Mouse (Mus musculus) intestine, embryonic 14.5 days (tissue): ENCODE measurements around the gene Nxph3. TPM values are rescaled to one million over a fixed set of nuclear protein-coding genes. Genes with fewer than 3 reads are reported as not detected.

Experiments used
- ATAC-seq: fragments of 200-750 bp; cut with Nextera tagmentation; replicated peaks from 2 replicates; pipeline ENCODE4 v1.8.0; 2017; ENCODE audit warnings: low read depth, moderate number of reproducible peaks, moderate TSS enrichment, moderate library complexity; ENCODE audit not compliant: low FRiP score, low TSS enrichment
- DNase-seq: peaks from one replicate; pipeline ENCODE4 v3.0.0-alpha.2; 2018; ENCODE audit warnings: low spot score
- H3K27ac ChIP-seq: fragments of 300-500 bp; sonication (generic); 2 replicates; pipeline ENCODE4 v1.5.1; 2014; ENCODE audit warnings: low read depth, mild to moderate bottlenecking, control low read depth
- H3K27me3 ChIP-seq: fragments of 300-500 bp; sonication (generic); replicated peaks from 2 replicates; pipeline ENCODE4 v1.6.1; 2014; ENCODE audit warnings: low read length, control low read depth; ENCODE audit not compliant: control insufficient read depth, insufficient read depth
- H3K36me3 ChIP-seq: fragments of 300-500 bp; sonication (generic); 2 replicates; pipeline ENCODE4 v1.6.1; 2014; ENCODE audit warnings: low read length, control low read depth; ENCODE audit not compliant: control insufficient read depth, insufficient read depth
- H3K4me1 ChIP-seq: fragments of 300-500 bp; sonication (generic); replicated peaks from 2 replicates; pipeline ENCODE4 v1.6.1; 2014; ENCODE audit warnings: low read length, control low read depth, mixed read lengths; ENCODE audit not compliant: control insufficient read depth, insufficient read depth
- H3K4me2 ChIP-seq: fragments of 300-500 bp; sonication (generic); 2 replicates; pipeline ENCODE4 v1.6.1; 2014; ENCODE audit warnings: low read length
- H3K4me3 ChIP-seq: fragments of 300-500 bp; sonication (generic); 2 replicates; pipeline ENCODE4 v1.5.1; 2014; ENCODE audit warnings: low read depth, low read length, control low read depth, mixed read lengths
- H3K9ac ChIP-seq: fragments of 300-500 bp; sonication (generic); 2 replicates; pipeline ENCODE4 v1.6.1; 2014; ENCODE audit warnings: mild to moderate bottlenecking, low read length
- H3K9me3 ChIP-seq: fragments of 300-500 bp; sonication (generic); 2 replicates; pipeline ENCODE4 v1.6.1; 2016; ENCODE audit warnings: low read length, control low read depth; ENCODE audit not compliant: control insufficient read depth
- WGBS: fragments of 180-500 bp; shearing (Covaris S2); extraction: QIAGEN DNeasy Blood & Tissue Kit; methylation state at CpG from one replicate; pipeline ENCODE4 v1.1.7; 2014; 5-methylcytosine and 5-hydroxymethylcytosine counted together
- polyA plus RNA-seq: library from polyadenylated mRNA; unstranded; fragments of >200 nt; fragmentation: Nextera tagmentation; extraction: Ambion mirVana; gene quantifications from 2 replicates; pipeline ENCODE4 v1.2.1, GENCODE M21; 2014

Nxph3 gene
- 0.68 and 0.74 TPM in 2 replicates for polyA plus RNA-seq

DNA sequence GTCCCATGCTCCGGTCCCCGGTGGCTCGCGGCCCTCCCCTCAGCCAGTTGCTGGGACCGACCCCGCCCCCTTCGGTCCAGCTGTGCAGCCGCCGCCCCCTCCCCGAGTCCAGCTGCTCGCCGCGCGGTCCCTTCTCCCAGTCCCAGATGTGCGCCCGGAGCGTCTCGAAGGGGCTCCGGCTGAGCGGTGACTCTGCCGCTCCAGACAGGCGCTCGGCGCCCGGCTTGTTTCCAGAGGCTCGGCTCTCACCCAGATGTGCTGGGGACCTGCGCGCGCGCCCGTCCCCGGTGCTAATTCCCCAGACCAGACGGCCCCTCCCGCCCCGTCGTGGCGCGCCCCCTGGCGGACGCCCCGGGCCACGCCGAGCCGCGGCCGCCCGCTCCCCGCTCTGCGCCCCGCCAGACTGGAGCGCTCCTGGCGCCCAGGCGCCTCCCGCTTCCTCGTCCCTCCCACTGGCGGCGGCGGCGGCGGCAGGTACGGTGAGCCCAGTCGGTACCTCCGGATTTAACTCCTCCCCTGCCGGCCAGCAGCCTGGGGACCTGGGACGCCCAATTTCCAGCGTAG is at the start of gene Nxph3:
Gene Nxph3 (minus strand): TSS at position 273 of the 564 bp plus-strand sequence.
- Histone ChIP-seq H3K9me3 (no peaks in the 10 kb centered on the region), H3K9ac (peak within 1 kb of the TSS; percentile 32; the same call in 1 of the 2 replicates), H3K4me1 (peaks cover 8% of the 10 kb centered on the region), H3K4me2 (peak within 1 kb of the TSS; percentile 96), H3K27ac (no peak within 1 kb of the TSS), H3K27me3 (peaks cover 55% of the 10 kb centered on the region), H3K36me3 (no peaks in the 10 kb centered on the region), H3K4me3 (peak within 1 kb of the TSS; percentile 52)
- under 1% methylated on average over 58 of the region's 66 CpGs for WGBS
- ATAC-seq (peak; percentile 70), DNase-seq (peak; percentile 85)

DNA sequence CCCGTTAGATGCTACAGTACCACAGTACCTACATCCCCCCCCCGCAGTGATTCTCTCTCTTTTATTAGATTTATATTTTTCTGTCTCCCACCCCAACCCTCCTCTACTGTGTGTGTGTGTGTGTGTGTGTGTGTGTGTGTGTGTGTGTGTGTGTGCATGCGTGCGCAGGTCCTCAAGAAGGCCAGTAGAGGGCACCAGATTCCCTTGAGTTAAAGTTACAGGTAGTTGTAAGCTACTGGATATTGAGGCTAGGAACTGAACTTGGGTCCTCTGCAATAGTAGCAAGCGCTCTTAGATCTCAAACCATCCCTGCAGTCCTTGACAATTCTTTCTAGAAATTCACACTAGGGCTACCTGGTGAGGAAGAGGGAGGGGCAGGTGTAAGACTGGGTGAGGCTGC is 49.5 kb upstream of the Nxph3 start:
- H3K36me3 ChIP-seq: no peaks in the 10 kb centered on the region
- 98% methylated on average over 5 of the region's 5 CpGs for WGBS
- no peak for DNase-seq

DNA sequence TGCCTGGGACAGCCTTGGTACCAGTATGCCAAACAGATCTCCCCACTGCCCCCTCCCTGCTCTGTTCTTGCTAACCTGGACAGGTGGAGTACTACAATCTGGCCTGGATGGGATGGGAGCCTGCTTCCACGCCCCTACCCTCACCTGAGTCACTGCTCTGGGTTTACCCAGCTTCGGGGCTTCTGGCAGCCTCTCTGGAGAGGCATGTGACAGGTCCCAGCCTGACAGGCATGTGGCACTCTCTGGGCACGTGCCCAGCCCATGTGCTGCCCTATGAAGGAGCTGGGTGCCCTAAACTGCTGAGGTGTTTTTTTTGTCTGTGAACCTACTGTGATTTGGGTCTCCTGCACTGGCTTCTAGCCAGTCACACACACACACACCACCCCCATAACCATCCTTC is 46.4 kb upstream of the Nxph3 start:
- H3K9ac ChIP-seq: no peak overlapping the region
- no peak for DNase-seq
- no peaks in the 10 kb centered on the region for H3K4me1 ChIP-seq
- no peak overlapping the region for H3K4me2 ChIP-seq
- no peak for ATAC-seq
- WGBS: 70% methylated on average over 3 of the region's 3 CpGs
- no peaks in the 10 kb centered on the region for H3K27me3 ChIP-seq
- no peak overlapping the region for H3K4me3 ChIP-seq
- H3K27ac ChIP-seq: no peak overlapping the region
- H3K9me3 ChIP-seq: no peaks in the 10 kb centered on the region
- H3K36me3 ChIP-seq: no peaks in the 10 kb centered on the region

More for the DNA sequence above, 49.5 kb upstream of the Nxph3 start:
- no peak overlapping the region for H3K9ac ChIP-seq
- H3K27me3 ChIP-seq: no peaks in the 10 kb centered on the region
- no peak for ATAC-seq
- H3K4me1 ChIP-seq: peaks cover 22% of the 10 kb centered on the region
- H3K27ac ChIP-seq: no peak overlapping the region
- no peaks in the 10 kb centered on the region for H3K9me3 ChIP-seq
- no peak overlapping the region for H3K4me2 ChIP-seq
- no peak overlapping the region for H3K4me3 ChIP-seq

DNA sequence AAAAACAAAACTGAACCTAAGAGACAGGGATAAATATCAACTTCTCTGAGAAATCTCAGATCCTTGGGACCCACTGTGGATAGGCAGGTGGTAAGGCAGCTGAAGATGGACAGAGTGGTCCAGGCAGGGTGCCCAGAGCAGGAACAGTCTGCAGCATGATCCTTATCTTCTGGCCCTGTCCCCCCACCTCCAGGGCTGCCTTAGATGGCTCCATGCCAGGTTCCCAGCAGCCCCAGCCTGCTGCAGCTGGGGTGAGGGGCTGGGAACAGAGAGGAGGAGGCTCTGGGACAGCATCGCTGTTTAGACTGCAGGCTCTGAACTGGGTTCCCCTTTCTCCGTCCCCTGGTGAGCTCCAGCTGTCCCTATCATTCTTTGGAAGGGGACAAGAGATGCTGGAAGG is 45.4 kb upstream of the Nxph3 start:
- ATAC-seq: no peak; the same call in 1 of the 2 replicates
- no peak overlapping the region for H3K27ac ChIP-seq
- no peak overlapping the region for H3K4me3 ChIP-seq

DNA sequence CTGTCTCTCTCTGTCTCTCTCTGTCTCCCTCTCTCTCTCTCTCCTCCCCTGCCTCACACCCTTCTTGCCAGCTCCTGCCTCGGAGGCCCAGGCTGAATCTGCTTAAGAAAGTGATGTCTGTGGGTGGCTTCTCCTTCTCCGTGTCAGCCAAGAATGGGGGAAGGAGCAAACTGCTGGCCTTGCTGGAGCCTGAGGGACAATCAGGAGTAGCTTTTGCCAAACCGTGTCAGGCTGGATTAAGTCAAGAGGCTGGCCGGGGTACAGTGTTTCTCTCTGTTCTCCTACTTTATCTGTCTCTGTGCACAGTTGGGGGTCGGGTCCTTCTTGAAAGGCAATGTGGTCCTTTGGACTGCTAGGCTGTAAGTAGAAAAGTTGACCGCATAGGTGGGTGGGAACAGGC is 43.3 kb upstream of the Nxph3 start:
- no peak overlapping the region for H3K27ac ChIP-seq
- no peaks in the 10 kb centered on the region for H3K4me1 ChIP-seq
- H3K4me3 ChIP-seq: no peak overlapping the region
- DNase-seq: no peak
- no peak overlapping the region for H3K4me2 ChIP-seq
- H3K36me3 ChIP-seq: no peaks in the 10 kb centered on the region
- WGBS: 44% methylated on average over 6 of the region's 6 CpGs
- no peak overlapping the region for H3K9ac ChIP-seq
- H3K27me3 ChIP-seq: no peaks in the 10 kb centered on the region
- no peaks in the 10 kb centered on the region for H3K9me3 ChIP-seq
- no peak for ATAC-seq

More for the DNA sequence above, 45.4 kb upstream of the Nxph3 start:
- Histone ChIP-seq H3K36me3 (no peaks in the 10 kb centered on the region), H3K27me3 (no peaks in the 10 kb centered on the region), H3K4me2 (no peak overlapping the region), H3K9me3 (no peaks in the 10 kb centered on the region), H3K4me1 (no peaks in the 10 kb centered on the region), H3K9ac (no peak overlapping the region)
- 36% methylated on average over 2 of the region's 2 CpGs for WGBS
- no peak for DNase-seq

DNA sequence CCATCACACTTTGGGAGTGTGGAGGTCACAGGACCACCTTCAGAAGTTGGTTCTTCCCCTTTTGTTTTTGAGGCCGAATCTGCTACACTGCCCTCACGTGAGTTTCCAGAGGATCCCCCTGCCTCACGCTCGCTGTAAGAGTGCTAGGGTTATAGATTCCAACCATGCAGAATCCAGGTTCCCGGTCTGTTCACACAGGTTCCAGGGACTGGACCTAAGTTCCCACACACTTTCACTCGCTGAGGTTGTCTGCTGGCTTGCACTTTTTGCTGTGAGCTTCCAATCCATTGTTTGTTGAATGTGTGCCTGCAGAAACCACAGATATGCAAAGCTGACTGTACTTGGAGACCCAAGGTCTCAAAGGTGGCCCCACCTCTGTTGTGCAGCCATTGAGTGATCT is 42.7 kb upstream of the Nxph3 start:
- H3K9ac ChIP-seq: no peak overlapping the region
- H3K4me3 ChIP-seq: no peak overlapping the region
- H3K9me3 ChIP-seq: no peaks in the 10 kb centered on the region
- H3K27me3 ChIP-seq: no peaks in the 10 kb centered on the region
- no peak overlapping the region for H3K27ac ChIP-seq
- DNase-seq: no peak
- no peak overlapping the region for H3K4me2 ChIP-seq
- no peaks in the 10 kb centered on the region for H3K4me1 ChIP-seq
- H3K36me3 ChIP-seq: no peaks in the 10 kb centered on the region
- no peak for ATAC-seq
- 77% methylated on average over 6 of the region's 6 CpGs for WGBS

DNA sequence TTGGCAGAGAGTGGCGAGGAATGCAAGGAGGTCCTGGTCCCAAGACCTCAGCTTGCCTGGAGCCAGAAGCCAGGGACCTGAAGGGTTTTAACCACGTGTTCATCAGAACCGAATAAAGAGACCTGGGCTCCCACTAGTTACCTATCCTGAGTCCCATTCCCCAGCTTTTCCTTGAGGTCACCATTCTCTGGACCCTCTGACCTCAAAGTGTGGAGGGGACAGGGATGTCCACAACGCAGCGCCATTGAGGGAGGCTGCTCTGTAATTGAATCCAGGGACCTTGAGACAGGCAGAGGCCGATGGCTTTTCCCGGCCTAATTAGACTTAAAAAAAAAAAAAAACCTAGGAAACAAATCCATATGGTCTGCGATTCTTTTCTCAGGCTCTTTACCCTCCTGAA is 40.9 kb upstream of the Nxph3 start:
- Histone ChIP-seq H3K36me3 (no peaks in the 10 kb centered on the region), H3K4me2 (no peak overlapping the region), H3K4me3 (no peak overlapping the region), H3K27me3 (no peaks in the 10 kb centered on the region), H3K4me1 (no peaks in the 10 kb centered on the region), H3K9ac (no peak overlapping the region), H3K9me3 (no peaks in the 10 kb centered on the region), H3K27ac (no peak overlapping the region)
- DNase-seq: no peak
- no peak for ATAC-seq
- 38% methylated on average over 8 of the region's 8 CpGs for WGBS

DNA sequence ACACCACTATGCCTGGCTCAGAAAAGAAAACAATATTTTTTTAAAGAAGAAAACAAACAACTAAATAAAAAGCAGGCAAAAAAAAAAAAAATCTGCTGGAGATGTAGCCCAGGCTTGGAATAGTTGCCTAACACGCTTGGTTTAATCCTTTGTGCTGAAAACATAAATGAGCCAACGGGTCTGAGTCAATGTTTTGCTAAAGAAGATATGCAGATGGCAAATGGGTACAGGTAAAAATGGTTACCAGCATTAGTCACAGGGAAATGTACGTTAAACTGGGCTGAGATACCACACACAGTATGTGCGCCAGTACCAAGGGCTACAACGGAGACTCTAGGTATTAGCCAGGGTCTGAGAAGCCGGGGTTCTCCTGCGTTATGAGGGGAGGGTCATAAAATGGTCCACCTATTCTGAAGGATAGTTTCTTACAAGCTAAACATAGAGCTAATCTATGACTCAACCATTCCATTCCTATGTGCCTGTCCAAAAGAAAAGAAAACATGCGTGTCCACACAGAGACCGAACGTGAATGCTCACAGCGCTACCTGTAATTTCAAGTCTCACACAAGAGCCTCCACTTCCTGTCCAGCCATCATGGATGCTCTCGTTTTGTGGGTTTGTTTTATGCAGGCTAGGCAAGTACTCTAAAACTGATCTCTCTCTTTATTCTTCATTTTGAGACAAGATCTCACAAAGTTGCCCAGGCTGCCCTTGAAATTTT is 36.1 kb upstream of the Nxph3 start:
- ATAC-seq (no peak), DNase-seq (no peak)
- 82% methylated on average over 12 of the region's 12 CpGs for WGBS
- H3K4me1 ChIP-seq: no peaks in the 10 kb centered on the region
- H3K4me2 ChIP-seq: no peak overlapping the region
- no peak overlapping the region for H3K4me3 ChIP-seq
- no peak overlapping the region for H3K9ac ChIP-seq
- H3K27ac ChIP-seq: no peak overlapping the region
- no peaks in the 10 kb centered on the region for H3K27me3 ChIP-seq
- no peaks in the 10 kb centered on the region for H3K9me3 ChIP-seq
- no peaks in the 10 kb centered on the region for H3K36me3 ChIP-seq
